Mouse (Mus musculus): ENCODE data around the gene Phb2.

Phb2 gene

DNA sequence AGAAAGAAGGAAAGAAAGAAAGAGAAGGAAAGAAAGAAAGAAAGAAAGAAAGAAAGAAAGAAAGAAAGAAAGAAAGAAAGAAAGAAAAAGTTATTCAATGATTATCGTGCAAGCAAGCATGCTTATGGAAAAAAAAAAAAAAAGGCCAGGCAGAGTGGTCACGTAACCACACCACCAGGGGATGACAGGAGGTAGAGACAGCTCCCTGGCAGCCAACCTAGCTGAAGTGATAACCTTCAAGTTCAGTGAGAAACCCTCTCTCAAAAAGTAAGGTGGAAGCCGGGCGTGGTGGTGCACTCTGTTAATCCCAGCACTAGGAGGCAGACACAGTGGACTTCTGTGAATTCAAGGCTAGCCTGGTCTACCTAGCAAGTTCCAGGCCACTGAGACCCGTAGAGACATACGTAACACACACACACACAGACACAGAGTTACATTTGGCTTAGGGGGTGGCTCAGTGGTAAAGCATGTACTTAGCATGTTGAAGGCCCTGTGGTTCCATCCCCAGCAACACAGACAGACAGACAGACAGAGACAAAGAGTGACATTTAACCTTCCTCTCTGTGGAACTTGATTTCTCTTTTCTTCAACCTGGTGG, 10.8 kb downstream of the Phb2 start:
- DNase-seq (ENCODE audit: low spot score): no peak

DNA sequence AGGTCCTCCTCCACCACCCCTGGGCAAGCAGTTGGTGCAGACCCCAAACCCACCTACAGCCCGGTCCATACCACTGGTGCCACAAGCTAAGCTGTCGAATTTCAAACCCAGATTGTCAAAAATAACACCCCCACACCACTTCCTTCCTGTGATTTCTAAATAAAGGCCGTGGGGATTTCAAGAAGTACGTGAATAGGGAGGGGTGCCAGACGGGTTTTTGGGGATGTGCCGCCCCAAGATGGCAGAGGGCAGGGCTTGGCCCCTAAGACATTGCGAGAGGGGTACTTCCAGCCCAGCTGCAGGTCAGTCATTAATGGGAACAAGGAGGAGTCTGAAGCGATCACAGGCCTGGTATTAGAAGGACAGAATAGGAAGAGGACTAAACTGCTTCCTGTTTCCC, 11.4 kb downstream of the Phb2 start:
- no peak for DNase-seq (ENCODE audit: low spot score)

DNA sequence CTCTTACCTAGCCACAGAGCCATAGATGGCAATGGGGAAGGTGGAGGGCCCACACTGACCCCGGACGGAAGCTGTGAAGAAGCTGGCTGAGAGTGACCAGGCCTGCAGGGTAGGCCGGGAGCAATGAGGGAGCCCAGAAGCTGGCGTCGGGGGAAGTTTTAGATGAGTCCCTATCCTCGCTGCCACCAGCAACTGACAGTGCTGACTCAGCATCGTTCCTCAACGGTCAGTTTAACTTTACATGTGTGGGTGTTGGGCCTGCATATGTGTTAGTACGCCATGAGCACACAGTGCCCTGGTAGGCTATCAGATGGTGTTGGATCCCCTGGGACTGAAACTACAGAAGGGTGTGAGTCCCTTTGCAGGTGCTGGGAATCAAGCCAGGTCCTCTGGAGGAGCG, 12.3 kb downstream of the Phb2 start:
- no peak for DNase-seq (ENCODE audit: low spot score)

DNA sequence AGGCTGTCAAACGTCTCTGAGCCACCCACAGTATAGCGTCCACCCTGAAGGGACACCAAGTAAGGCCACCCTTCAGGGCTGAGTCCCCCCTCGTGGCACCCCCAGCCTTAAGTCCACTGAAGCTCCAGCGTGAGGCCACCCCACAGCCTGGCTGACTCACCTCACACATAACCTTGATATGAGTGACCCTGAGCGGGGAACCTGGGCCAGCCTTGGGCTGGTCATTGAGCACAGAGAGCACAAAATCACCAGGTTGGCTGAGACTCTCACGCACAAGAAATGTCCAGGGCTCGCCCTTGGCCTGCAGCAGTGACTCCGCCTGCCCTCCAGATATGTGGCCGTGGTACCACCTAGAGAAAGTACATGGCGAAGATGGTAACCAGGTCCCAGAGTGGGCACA, 16.5 kb downstream of the Phb2 start:
- no peak for DNase-seq (ENCODE audit: low spot score)

DNA sequence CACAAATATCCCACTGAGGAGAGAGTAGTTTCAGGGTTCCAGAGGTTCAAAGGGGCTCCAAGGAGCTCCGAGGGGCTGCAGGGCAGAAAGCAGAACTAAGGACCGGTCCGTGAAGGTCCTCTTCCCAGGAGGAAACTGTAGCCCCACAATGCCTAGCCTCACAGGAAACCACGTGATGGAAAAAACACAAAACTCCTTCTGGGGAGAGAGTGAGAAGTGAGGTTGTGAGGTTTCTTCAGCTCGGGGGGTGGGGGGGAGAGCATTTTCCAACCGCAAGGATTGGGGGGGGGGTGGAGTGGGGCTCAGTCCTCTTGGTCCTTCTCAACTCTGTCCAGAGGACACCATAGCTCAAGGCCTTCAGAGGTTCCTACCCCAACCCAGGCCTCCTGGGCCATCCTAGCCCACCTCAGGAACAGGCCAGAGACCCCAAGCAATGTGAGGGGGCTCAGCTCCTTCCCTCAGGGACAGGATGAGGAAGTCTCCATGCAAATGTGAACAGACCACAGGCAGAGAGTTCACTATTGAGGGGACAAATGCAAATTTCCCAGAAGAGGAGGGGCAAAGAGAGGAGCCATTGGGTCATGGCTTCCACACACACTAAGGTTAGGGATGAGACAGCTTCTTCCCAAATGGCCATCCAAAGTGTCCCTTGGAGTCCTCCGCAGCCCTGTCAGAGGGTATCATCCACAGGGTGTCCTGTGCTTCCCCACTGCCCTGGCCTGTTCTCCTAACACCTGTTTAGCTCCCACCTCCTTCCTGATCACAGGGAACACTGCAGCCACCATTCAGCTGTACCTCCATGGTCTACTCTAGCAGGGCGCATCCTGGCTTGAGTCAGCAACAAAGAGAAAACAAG, 17.9 kb downstream of the Phb2 start:
- DNase-seq (ENCODE audit: low spot score): no peak

DNA sequence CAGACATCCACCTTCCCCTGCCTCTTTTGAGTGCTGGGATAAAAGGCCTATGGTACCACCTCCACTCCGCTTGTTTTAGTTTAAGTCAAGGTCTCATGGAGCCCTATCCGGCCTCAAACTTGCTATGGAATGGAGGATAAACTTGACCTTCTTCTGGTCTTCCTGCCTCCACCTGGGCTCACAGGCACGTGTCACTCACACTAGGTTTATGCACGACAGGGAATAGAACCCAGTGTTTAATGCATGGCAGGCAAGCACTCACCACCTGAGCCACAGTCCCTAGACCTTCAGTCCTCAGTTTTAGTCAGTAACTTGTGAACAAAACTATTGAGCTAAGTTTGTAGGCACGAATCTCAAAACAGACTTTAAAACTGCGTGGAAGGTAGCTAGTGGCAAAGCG, 18.9 kb downstream of the Phb2 start:
- DNase-seq (ENCODE audit: low spot score): no peak

DNA sequence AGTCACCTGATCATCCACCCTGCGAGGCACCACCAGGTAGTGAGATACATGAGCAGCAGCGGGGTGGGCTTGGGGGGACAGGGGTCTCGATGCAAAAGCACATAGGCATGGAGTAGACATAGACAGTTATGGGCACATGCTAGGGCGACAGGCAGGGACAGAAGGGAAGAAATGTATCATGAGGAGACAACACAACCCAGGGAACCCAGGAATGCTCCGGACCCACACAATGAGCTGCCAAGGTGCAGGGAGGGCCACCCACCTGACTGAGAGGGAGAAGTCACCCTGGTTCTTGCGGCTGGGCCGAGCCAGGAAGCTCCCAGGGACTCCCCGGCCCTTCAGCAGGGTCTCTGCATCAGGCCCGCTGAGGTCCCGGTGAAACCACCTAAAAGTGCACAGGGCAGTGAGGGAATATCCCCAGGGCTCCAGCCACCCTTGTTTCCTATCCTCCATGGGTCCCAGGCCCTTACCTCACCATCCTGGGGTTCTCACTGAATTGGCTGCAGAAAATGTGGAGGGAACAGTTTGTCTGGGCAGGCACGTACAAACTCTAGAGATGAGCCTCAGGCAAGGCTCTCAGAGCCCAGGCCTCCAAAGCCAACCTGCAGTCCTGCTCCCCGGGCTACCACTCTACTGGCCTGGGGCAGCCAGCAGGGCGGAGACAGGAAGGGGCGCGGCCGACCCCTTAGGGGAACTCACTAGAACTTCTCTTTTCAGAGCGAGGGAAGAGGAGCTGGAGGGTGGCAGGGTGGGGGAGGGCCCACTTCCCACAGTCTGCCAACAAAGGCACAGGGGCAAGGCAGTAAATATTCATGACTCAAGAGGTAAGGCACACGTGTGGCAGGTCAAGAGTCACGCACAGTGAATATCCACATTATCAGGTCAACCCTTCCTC, 20.6 kb downstream of the Phb2 start:
- DNase-seq (ENCODE audit: low spot score): peak; percentile 62

DNA sequence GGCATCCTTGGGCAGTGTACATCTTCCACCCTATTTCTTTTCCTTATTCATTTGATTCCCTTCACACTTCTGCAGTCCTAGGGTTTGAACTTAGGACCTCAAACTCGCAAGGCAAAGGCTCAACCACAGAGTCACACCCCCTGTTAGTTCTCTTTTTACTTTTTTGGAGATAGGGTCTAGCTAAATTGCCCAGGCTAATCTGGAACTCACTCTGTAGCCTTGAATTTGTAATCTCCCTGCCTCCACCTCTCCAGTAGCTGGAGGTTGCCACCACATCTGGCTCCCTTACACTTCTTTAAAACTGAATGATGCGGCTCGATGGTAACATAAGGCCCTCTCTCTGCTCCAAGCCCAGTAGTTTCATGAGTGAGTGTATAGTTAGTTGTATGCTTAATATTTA, 22.3 kb downstream of the Phb2 start:
- no peak for DNase-seq (ENCODE audit: low spot score)

DNA sequence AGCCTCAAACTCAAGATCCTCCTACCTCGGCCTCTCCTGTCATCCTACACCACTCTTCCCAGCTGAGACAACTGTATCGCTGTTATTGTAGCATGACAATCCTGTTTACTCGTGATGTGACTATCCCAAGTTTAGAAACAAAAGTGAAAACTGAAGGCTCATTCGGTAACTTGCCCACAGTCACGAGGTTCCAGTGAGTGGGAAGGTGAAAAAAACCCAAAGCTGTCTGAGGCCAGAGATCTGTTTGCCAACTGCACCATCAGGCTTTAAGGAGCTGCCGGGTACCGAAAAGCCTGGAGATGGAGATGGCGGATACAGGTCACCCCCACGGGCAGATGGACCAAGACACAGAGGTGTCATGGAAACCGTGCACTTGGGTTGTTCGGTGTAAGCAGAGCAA, 24.9 kb downstream of the Phb2 start:
- DNase-seq (ENCODE audit: low spot score): no peak

DNA sequence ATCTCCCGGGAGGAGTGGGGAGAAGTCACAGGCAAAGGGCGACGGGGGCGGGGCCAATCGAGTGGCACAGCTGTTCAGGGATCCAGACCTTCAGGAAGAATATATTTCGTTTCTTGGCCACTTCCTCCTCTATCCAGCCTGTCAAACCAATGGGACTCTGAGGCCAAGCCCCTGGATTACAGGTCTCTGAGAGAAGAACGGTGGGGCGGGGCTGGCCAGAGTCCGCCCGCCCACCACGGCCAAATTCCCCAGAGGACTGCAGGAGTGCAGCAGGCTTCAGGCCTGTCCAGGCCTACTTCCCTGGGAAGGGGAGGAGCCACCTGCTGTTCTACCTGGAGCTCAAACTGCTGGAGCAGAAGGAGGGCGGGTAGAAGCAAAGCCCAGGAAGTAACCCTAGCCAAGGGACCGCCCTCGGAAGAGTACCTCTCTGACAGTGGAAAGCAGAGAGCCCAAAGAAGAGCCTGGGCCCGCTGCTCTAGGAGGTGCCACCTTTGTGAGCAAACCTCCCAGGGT, 26.4 kb downstream of the Phb2 start, which contains the start of gene Ptpn6:
Gene Ptpn6, minus strand, starts transcription at position 204 of the 513 bp plus-strand sequence.
- peak; percentile 43 for DNase-seq (ENCODE audit: low spot score)

DNA sequence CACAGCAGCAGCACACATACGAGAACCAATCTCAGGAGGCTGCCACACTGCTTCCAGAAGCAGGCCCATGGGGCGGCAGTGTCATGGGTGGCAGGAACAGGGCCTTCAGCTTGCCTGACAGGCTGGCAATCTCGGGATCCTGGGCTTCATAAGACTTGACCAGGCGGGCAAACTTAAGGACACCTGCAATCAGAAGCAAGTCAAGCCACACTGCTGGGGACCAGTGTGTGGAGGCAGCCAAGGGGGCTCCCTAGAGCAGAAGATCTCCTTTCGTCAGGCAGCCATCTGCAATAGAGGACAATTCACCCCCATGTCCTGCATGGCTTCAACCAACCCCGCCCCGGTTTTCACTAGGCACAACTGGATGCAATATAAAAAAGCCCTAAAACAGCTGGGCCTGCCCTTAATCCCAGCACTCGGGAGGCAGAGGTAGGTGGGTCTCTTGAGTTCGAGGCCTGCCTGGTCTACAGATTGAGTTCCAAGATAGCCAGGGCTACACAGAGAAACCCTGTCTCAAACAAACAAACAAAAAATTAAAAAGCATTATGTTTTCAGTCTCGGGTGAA, 27.2 kb downstream of the Phb2 start:
- no peak for DNase-seq (ENCODE audit: low spot score)

DNA sequence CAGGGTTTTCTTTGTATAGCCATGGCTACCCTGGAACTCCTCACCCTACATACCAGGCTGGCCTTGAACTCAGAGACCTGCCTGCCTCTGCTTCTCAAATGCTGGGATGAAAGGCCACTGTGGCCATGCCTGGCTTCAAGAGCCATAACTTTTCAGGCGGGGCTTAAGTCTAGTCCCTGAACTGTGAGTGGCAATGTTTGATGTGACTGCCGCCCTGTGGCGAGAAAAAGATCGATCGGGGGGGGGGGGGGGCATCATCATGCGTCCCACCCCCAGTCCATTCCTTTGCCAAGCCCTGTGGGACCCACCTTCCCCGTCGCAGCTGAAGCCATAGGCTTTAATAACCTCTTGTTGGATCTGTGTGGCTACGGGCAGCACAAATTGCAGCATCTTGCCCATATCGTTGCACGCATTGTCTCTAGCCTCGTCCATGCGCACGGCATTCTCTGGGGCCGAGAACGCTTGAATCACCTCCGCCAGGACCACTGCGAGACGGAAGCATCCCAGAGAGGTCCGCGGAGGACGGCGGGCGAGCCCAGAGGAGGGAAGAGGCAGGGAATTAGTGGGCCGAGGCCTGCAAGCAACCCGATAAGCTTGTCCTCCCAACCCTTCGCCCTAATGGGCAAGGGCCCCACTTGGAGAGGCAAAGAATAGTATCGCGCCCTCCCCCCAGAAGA, 28.2 kb downstream of the Phb2 start:
- DNase-seq (ENCODE audit: low spot score): no peak

DNA sequence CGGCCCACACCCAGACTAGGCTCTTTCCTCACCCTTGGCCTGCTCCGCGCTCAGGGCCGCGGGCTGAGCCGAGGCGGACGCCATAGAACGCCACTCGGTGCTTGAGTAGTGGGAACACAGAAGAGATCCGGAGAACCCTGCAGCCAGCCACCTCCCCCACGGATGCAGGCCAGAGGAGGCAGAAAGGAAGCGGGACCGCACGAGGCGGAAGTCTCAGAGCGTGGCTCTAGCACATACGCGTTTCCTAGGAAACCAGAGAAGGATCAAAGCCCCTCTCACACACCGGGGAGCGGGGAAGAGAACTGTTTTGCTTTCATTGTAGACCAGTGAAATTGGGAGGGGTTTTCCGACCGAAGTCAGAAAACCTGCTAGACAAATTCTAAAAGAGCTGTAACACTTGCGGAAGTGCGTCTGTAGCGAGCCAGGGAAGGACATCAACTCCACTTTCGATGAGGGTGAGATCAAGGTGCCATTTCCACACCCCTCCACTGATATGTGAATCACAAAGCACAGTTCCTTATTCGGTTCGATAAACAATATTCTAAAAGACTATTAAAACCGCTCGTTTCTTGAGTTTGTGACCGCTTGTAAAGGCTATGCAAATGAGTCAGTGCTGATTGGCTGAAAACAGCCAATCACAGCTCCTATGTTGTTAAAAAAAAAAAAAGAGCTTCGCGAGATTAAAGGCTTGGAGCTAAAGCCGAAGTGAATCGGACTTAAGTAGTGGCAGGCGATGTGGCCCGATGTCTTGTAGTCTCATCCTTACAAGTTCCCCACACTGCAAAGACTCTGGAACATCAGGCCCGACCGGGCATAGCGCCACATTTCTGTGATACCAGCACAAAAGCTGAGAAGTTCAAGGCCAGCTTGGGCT, 29.0 kb downstream of the Phb2 start, which contains the start of gene Grcc10:
Gene Grcc10, minus strand, starts transcription at position 487 of the 874 bp plus-strand sequence.
- peak; percentile 92 for DNase-seq (ENCODE audit: low spot score)

DNA sequence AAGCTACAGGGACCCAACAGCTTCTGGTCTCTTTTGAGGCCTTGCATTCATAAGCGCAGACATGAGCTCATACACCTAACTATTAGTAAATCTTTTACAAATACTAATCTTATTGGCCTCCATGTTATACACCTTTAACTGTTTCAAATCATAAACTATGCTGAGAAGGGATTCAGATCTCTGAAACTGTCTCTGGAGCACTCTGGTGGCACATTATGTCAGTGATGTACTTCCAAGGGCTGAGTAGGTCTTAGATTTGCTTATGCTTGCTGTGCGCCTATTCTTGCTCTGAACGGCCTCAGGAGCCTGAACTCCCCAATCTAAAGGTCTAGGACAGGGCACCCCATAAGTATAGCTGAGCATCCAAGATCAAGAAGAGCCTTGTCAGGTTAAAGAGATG, 29.7 kb downstream of the Phb2 start:
- DNase-seq (ENCODE audit: low spot score): no peak

DNA sequence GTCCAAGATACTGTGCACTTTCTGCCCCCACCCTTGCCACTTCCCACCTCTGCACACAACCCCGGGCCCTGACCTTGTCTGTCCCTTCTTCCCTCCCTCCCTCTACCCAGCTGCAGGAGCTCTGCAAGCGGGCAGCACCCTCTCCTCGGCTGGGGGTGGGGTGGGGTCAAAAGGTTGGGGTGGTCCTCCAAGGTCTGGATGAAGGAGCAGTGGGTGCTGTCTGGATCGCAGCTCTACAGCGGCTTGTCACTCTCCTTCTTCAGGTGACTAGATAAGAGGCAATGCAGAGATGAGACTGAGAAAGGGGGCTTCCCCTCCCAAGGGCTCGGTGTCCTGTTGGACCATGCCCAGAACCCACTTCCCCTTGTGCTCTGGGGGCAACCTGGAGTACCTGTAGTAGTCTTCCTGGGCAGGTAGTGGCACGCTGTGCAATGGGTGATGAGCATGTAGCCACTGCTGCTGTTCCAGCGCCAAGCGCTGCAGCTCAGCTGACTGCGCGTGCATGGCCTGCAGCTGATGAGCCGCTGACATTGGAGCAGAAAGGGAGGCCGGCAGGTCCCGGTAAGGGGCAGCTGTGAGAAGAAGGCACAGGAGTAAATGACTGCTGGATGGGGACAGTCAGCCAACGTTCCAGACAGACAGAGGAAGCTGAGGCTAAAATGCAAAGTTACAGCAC, 30.8 kb downstream of the Phb2 start:
- DNase-seq (ENCODE audit: low spot score): no peak

DNA sequence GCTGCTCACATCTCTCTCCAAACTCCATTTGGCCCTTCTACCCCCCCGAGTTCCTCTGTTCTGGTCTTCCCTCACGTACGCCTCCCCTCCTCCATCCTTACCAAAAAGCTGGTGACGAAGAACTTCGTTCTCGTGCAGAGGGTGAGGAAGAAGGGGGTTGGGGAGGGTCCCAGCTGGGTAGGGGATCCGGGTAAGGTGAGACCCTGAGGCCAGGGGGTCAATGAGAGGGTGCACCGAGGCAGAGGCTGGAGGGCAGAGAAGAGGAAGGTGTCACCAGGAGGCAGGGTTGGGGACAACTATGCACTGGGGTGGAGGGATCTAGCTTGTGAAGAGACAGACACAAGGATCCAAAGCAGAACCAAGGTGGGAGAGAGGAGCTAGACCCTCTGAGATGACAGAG, 31.5 kb downstream of the Phb2 start:
- DNase-seq (ENCODE audit: low spot score): no peak

DNA sequence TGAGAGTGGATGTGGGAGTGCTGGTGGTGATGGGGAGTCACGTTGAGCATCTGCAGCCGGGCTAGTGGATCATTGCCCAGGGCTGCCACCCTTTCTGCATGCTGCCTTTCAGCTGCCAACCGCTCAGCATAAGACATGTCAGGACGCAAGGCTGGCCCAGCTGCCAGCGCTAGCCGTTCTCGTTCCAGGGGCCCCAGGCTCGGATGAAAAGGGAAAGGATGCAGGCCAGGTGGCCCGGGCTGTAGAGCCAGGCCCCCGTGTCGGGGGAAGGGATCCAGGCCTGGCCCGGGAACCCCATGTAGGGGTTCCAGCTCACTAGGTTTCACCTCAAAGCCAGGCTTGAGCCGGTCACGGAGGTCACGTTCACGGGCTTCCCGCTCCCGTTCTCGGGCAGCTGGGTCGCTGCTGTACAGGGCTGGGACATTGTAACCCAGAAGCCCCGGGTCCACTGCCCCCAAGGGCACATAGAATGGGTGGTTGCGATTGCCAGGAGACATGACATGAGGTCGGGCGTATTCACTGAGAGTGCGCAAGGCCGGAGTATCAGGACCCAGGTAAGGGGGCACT, 32.7 kb downstream of the Phb2 start:
- DNase-seq (ENCODE audit: low spot score): peak; percentile 62

DNA sequence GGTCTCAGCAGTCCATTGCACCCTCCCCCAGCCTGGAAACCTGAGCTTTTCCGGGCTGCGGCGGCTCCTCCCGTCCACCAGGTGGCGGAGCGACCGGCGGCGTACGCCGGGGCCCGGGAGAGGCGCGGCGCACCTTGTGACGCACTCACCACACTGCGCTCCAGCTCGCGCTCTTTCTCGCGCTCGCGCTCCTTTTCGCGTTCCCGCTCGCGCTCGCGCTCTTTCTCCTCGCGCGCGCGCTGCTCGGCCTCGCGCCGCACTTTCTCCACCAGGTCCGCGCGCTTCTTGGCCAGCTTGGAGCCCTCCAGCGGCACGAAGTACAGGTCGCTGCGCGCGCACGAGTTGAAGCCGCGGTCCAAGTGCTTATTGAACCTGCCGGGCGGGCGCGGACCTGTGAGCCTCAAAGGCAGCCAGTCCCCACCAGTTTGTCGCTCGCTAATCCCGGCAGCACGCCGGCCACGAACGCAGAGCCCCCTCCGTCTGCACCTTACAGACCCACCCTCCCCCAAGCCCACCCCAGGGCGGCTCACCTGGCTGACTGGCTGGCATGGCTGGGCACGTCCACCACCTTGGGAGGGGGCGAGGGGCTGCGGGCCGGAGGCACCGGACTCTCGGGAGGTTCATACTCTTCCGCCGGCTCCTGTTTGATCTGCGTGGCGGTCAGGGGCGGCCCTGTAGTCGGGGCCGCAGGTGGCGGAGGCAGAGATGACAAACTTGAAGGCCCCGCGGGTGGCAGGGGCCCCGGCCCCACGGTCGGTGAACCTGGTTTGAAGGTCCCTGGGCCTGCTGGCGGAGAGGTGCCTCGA, 33.6 kb downstream of the Phb2 start:
- DNase-seq (ENCODE audit: low spot score): peak; percentile 93

DNA sequence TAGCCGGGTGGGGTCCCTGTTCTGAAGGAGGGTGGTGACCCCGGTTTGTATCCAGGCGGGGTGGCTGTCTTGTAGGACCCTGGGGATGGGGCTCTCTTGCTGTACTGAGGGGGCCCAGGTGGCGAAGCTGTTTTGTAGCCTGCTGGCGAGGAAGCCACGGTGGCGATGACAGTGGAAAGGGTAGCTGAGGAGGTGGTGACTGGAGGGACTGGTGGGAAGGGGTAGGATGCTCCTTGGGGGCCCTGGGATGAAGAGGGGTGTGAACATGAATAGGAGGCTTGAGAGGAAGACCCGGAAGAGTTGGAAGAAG, 34.1 kb downstream of the Phb2 start:
- DNase-seq (ENCODE audit: low spot score): peak; percentile 46
